Mouse (Mus musculus) urinary bladder, adult 2 months (tissue): ENCODE measurements around the gene Acnat1. TPM values are rescaled to one million over a fixed set of nuclear protein-coding genes. Genes with fewer than 3 reads are reported as not detected.
"Not testable (repeated sequence)": the region's sequence is repeated elsewhere in the genome, so short reads cannot be mapped to it uniquely, and the experiment has no call there.

Experiments used
- DNase-seq: peaks from one replicate; pipeline ENCODE4 v3.0.0; 2022; ENCODE audit warnings: low spot score
- polyA plus RNA-seq: library from polyadenylated mRNA; depleted of rRNA; stranded (reverse); fragments of >200 nt; gene quantifications from 2 replicates; pipeline ENCODE4 v1.2.3, GENCODE M21; 2012; rRNA removed

The Acnat1 gene
- polyA plus RNA-seq = not detected in 2 replicates

GRCm38 (mm10) chr4:49473435-49474100, at the start of gene Acnat1:
TSS of gene Acnat1 (minus strand) at chr4:49473912.
- no peak for DNase-seq

- DNase-seq = no peak
These were observed 48.9 kb upstream of the Acnat1 start for GRCm38 (mm10) chr4:49522576-49522975.

GRCm38 (mm10) chr4:49521346-49521745, 47.6 kb upstream of the Acnat1 start:
- no peak for DNase-seq

- peak; percentile 74 for DNase-seq
These were observed 47.0 kb upstream of the Acnat1 start, which contains the start of the genes Mrpl50 and Zfp189 for GRCm38 (mm10) chr4:49520572-49521340. TSS of gene Mrpl50 (minus strand) at chr4:49521093. TSS of gene Zfp189 (plus strand) at chr4:49521176.

GRCm38 (mm10) chr4:49519476-49519875, 45.8 kb upstream of the Acnat1 start:
- DNase-seq = no peak

DNA sequence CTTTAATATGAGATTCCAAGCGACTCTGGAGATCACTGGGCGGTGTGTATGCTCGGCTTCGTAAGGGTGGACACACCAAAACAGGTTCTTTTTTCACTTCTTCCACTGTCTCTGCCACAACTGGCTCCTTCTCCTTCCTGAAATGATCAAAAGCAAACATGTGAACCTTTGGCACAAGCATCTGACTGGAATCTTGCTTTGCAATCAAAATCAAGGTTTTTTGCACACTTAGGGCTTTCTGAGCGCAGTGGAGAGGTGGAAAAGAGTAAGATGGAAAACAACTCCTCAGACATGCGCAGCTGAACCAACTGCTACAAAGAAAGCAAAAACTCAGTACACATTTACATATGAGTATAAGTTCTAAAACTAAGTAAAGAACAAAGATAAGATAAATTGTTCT, 40.7 kb upstream of the Acnat1 start:
- no peak for DNase-seq

- DNase-seq = no peak
These were observed 38.9 kb upstream of the Acnat1 start for GRCm38 (mm10) chr4:49512636-49513035.

GRCm38 (mm10) chr4:49510236-49510835, 36.6 kb upstream of the Acnat1 start:
- DNase-seq = not testable (repeated sequence)

DNA sequence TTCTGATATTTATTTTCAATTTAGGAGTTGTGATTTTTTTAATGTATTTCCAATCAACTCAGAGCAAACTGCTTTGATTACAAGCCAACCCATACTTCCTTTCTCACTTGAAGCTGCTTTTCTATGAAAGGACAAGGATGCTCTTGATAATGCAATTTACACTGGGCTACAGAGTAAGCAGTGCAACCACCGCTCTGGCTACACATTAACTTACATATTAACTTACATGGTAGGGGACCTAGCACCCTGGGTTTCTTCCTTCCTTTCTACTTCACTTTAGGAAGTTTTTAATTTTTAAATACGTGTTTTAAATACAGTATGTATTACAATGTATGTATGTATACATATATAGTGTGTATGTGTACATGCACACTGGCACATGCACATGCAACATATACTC, 35.5 kb upstream of the Acnat1 start:
- no peak for DNase-seq

DNA sequence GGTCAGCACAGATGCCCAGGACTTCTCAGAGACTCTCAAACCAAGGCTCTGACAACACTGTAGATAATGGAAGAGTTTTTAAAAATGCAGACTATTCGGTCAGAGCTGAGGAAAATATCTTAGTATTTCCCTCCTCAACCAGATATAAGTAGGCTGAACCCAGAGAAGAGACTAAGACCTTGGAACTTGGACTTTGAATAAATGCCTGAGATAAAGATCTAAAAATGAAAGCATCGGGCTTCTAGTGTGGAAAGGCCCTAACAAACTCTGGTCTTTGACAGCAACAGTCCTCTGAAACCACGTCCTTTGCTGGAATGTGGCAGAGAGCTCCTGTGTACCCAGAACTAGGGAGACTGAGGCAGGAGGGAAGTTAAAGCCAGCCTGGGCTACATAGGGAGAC, 32.7 kb upstream of the Acnat1 start, which contains the start of gene Baat:
Baat (minus strand) TSS at position 172 of the 400 bp plus-strand sequence.
- DNase-seq = no peak

GRCm38 (mm10) chr4:49503563-49503962, 29.9 kb upstream of the Acnat1 start:
- DNase-seq = no peak

GRCm38 (mm10) chr4:49485934-49486650, 12.4 kb upstream of the Acnat1 start:
- not testable (repeated sequence) for DNase-seq

GRCm38 (mm10) chr4:49485442-49485841, 11.7 kb upstream of the Acnat1 start:
- no peak for DNase-seq

GRCm38 (mm10) chr4:49480896-49481295, 7.2 kb upstream of the Acnat1 start:
- DNase-seq = no peak

- DNase-seq = no peak
These were observed 6.5 kb upstream of the Acnat1 start for GRCm38 (mm10) chr4:49480104-49480760.

- DNase-seq = not testable (repeated sequence)
These were observed 5.3 kb upstream of the Acnat1 start for GRCm38 (mm10) chr4:49479035-49479434.

- DNase-seq = no peak
These were observed 4.6 kb upstream of the Acnat1 start for GRCm38 (mm10) chr4:49478118-49478877.

GRCm38 (mm10) chr4:49474583-49474982, 871 bp upstream of the Acnat1 start:
- DNase-seq = no peak

DNA sequence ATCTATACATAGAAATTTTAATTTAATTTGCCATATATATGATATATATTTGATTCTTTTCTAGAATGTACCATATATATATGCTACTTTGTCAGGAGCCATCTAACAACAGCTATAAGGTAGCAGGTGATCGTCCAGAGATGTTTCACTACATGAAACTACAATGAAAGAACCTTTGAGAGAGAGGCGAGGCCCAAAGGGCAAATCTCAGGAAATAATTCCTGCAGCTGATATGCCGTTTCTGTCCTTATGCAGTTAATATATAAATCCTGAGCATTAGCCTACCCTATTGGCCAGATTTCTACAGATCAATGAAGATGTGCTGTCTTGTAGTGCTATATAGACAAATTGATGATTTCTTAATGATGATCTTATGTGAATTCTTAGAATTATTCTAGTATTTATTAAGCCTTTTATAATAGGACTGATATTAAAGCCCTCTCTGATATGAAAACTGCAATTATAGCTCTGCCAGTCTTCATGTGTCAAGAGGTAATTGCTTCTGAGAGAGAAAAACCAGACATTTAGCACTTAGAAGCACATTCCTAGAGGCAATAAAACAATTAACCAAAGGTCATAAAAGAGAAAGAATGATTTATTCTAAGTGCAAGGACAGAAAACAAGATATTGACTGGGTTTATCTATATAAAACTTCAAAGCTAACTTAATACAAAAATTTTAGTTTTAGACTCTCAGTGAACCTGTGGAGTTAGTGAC, 4.1 kb downstream of the Acnat1 start:
- DNase-seq = no peak

DNA sequence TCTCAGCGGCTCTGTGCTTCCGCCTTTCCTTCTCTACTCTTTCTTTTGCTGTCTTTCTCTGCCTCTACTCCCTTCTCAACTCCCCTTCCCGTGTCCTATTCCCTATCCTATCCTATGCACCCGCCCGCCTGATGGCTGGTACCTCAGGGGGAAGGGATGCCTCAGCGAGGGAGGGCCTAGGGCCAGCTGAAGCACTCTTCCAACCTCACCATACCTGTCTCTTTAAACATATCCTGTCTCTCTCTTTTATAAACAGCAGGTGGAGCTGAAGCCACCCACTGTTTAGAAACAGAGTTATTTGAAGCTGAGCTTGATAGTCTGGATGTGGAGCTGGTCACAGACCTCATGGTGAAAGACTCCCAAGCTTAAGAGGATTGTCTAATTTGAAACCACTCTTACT, 6.4 kb downstream of the Acnat1 start:
- no peak for DNase-seq
